Comparison of ENCODE assay signal across 9 mouse cellular contexts in genomic region chr9:111311843-111312441, GRCm38 (mm10). TPM values are rescaled to one million over a fixed set of nuclear protein-coding genes. Genes with fewer than 3 reads are reported as not detected.
DNase-seq lines count a peak whose midpoint lies in the region; ATAC-seq and TF ChIP-seq lines count a peak whose summit lies in the region.
"Had no signal": no experiment of that assay in that cellular context is flagged by ENCODE, and none has a peak within 500 bp of the region (broad histone marks: within the 10 kb centered on the region; RNA-seq: fewer than 3 reads in every experiment).

No protein-coding gene starts in this region.

- H3K79me2 ChIP-seq in liver, adult 2 months (ENCODE audit: control insufficient read depth, insufficient read depth, low read length), result no peaks in the 10 kb centered on the region

- H3K9ac ChIP-seq in liver, adult 2 months (ENCODE audit: low read depth, low read length), result 0 out of 2 replicates have a peak overlapping the region, but pooled peaks have one; percentile 12
- H3K9ac ChIP-seq in hindbrain, embryonic 15.5 days, result peak overlapping the region; percentile 64

- no peaks in the 10 kb centered on the region for H3K9me3 ChIP-seq in hindbrain, embryonic 15.5 days

- H3K27me3 ChIP-seq in liver, adult 2 months (ENCODE audit: control insufficient read depth, insufficient read depth, low read length), result peaks cover 19% of the 10 kb centered on the region
- peaks cover 40% of the 10 kb centered on the region for H3K27me3 ChIP-seq in hindbrain, embryonic 15.5 days

- no peak for TF ChIP-seq CTCF in liver, adult 2 months (IDR thresholded peaks at IDR 0.05; ENCODE audit: low read depth, low read length)

- WGBS in liver, adult 2 months, result 2% methylated on average over 56 of the region's 98 CpGs
- WGBS in hindbrain, embryonic 15.5 days, result 2% methylated on average over 61 of the region's 98 CpGs

- peak overlapping the region; percentile 41; the same call in 1 of the 2 replicates for H3K4me3 ChIP-seq in liver, adult 2 months (ENCODE audit: insufficient read depth, low read depth, low read length)
- H3K4me3 ChIP-seq in hindbrain, embryonic 15.5 days, result peak overlapping the region; percentile 66

- TF ChIP-seq POLR2A in liver, adult 2 months (IDR thresholded peaks at IDR 0.05; ENCODE audit: extremely low read depth, insufficient read depth, low read length), result no peak

- H3K36me3 ChIP-seq in liver, adult 2 months (ENCODE audit: control insufficient read depth, insufficient read depth, low read length), result no peaks in the 10 kb centered on the region
- H3K36me3 ChIP-seq in hindbrain, embryonic 15.5 days, result no peaks in the 10 kb centered on the region

- peak; percentile 34 for DNase-seq in adrenal gland, postnatal 10 days
- DNase-seq in adrenal gland, adult 8-10 months, result no peak
- no peak for DNase-seq in liver, adult 2 months (ENCODE audit: extremely low read depth, low read depth, low spot score)
- DNase-seq in liver, result no peak
- peak; percentile 47 for DNase-seq in neural tube, embryonic 10.5 days (ENCODE audit: extremely low spot score, low spot score)

- no peak overlapping the region for H3K27ac ChIP-seq in liver, adult 2 months (replicated peaks; ENCODE audit: insufficient read depth, low read depth, low read length)
- H3K27ac ChIP-seq in hindbrain, embryonic 15.5 days (replicated peaks), result peak overlapping the region; percentile 68

- no peaks in the 10 kb centered on the region; the same call in 1 of the 2 replicates for H3K4me1 ChIP-seq in liver, adult 2 months (ENCODE audit: control insufficient read depth, insufficient read depth, low read length)
- peaks cover 24% of the 10 kb centered on the region for H3K4me1 ChIP-seq in hindbrain, embryonic 15.5 days (replicated peaks)

- ATAC-seq in hindbrain, embryonic 15.5 days (ENCODE audit: low FRiP score, low read depth), result peak; percentile 35; the same call in 1 of the 2 replicates
- no peak for ATAC-seq in inflammation-experienced regulatory T-cells, adult 6 months
- no peak for ATAC-seq in megakaryocyte-erythroid progenitor cell, adult 5-6 weeks (replicated peaks; ENCODE audit: low FRiP score, low TSS enrichment, poor library complexity, severe bottlenecking)

- peak overlapping the region; percentile 91 for H3K4me2 ChIP-seq in hindbrain, embryonic 15.5 days

RNA-seq across cellular contexts. Expression of gene Trank1, which starts 0.4 kb away (rescaled TPM):
- 10 to 100 TPM; 44.7 to 51.7 TPM for total RNA-seq in adrenal gland, postnatal 10 days (2021)
- total RNA-seq in adrenal gland, adult 8-10 months (2022), result 100 to 1,000 TPM in 2 of 4 experiments, 10 to 100 TPM in 2; 44.9 to 312 (median 173) TPM
- under 0.01 and 0.13 TPM in 2 replicates for total RNA-seq in liver, adult 2 months (2014; rRNA removed)
- polyA plus RNA-seq in liver, adult 2 months (2012; rRNA removed), result not detected in 2 replicates
- polyA plus RNA-seq in hindbrain, embryonic 15.5 days (2015; fragmentation: Nextera tagmentation; extraction: Ambion mirVana), result 10.7 and 11.0 TPM in 2 replicates
- polyA plus RNA-seq in inflammation-experienced regulatory T-cells, adult 6 months (2017; shearing (Covaris generic)), result not detected
- not detected in 2 replicates for total RNA-seq in megakaryocyte-erythroid progenitor cell, adult 5-6 weeks (2014; fragmentation: Nextera tagmentation)
- total RNA-seq in megakaryocyte-erythroid progenitor cell, adult 5-6 weeks (2017), result not detected in 2 replicates
- total RNA-seq: common myeloid progenitor, adult 5-6 weeks had no signal

RNA-seq across cellular contexts. Expression of gene Epm2aip1, which starts 40.2 kb away (rescaled TPM):
- total RNA-seq in adrenal gland, postnatal 10 days (2021), result 10 to 100 TPM; 32.8 to 40.6 TPM
- 10 to 100 TPM; 53.3 to 64.1 (median 57.7) TPM for total RNA-seq in adrenal gland, adult 8-10 months (2022)
- total RNA-seq in liver, adult 2 months (2014; rRNA removed), result 8.8 and 10.4 TPM in 2 replicates
- 4.2 and 5.2 TPM in 2 replicates for polyA plus RNA-seq in liver, adult 2 months (2012; rRNA removed)
- polyA plus RNA-seq in hindbrain, embryonic 15.5 days (2015; fragmentation: Nextera tagmentation; extraction: Ambion mirVana), result 54.2 and 55.7 TPM in 2 replicates
- polyA plus RNA-seq in inflammation-experienced regulatory T-cells, adult 6 months (2017; shearing (Covaris generic)), result 1 to 10 TPM; 5.0 to 9.3 (median 8.6) TPM
- 15.9 and 16.7 TPM in 2 replicates for total RNA-seq in megakaryocyte-erythroid progenitor cell, adult 5-6 weeks (2014; fragmentation: Nextera tagmentation)
- total RNA-seq in megakaryocyte-erythroid progenitor cell, adult 5-6 weeks (2017), result 11.2 and 18.6 TPM in 2 replicates

RNA-seq across cellular contexts. Expression of gene Mlh1, which starts 40.4 kb away (rescaled TPM):
- total RNA-seq in adrenal gland, postnatal 10 days (2021), result 10 to 100 TPM; 16.3 to 29.2 TPM
- total RNA-seq in adrenal gland, adult 8-10 months (2022), result 10 to 100 TPM; 14.7 to 31.2 (median 24.7) TPM
- 13.9 and 14.2 TPM in 2 replicates for total RNA-seq in liver, adult 2 months (2014; rRNA removed)
- 7.2 and 8.8 TPM in 2 replicates for polyA plus RNA-seq in liver, adult 2 months (2012; rRNA removed)
- polyA plus RNA-seq in hindbrain, embryonic 15.5 days (2015; fragmentation: Nextera tagmentation; extraction: Ambion mirVana), result 24.8 and 26.5 TPM in 2 replicates
- polyA plus RNA-seq in inflammation-experienced regulatory T-cells, adult 6 months (2017; shearing (Covaris generic)), result 10 to 100 TPM in 2 of 3 experiments, 1 to 10 TPM in 1; 8.7 to 27.4 (median 14.4) TPM
- 47.2 and 69.4 TPM in 2 replicates for total RNA-seq in megakaryocyte-erythroid progenitor cell, adult 5-6 weeks (2014; fragmentation: Nextera tagmentation)
- total RNA-seq in megakaryocyte-erythroid progenitor cell, adult 5-6 weeks (2017), result 41.0 and 68.5 TPM in 2 replicates

Comparison
In these comparisons a context has a peak if more than half of its experiments do, and no peak if none do; other contexts are left out.
1. DNase-seq: peak in adrenal gland, postnatal 10 days (single experiment) and neural tube, embryonic 10.5 days (single experiment); none in adrenal gland, adult 8-10 months (single experiment), liver, adult 2 months (single experiment) and liver (single experiment).
2. RNA of gene Trank1, which starts 0.4 kb away (total RNA-seq): 44.9 to 312 TPM in adrenal gland, adult 8-10 months and 44.7 to 51.7 TPM in adrenal gland, postnatal 10 days; not detected in megakaryocyte-erythroid progenitor cell, adult 5-6 weeks and under 0.01 to 0.13 TPM in liver, adult 2 months; every median in the first group is over 10 times any median in the second.